Mouse (Mus musculus) intestine, embryonic 15.5 days (tissue): Measurements from ENCODE around the gene Olfr766-ps1. TPM values are rescaled to one million over a fixed set of nuclear protein-coding genes. Genes with fewer than 3 reads are reported as not detected.
A peak's percentile ranks its signal among the peaks of the same experiment; 100 is the strongest.
"Not testable (repeated sequence)": the region's sequence is repeated elsewhere in the genome, so short reads cannot be mapped to it uniquely, and the experiment has no call there.

Experiments used
- ATAC-seq: fragments of 200-750 bp; cut with Nextera tagmentation; 2 replicates; pipeline ENCODE4 v1.8.0; 2017; ENCODE audit warnings: moderate TSS enrichment, moderate library complexity
- H3K27ac ChIP-seq: fragments of 300-500 bp; sonication (generic); 2 replicates; pipeline ENCODE4 v1.5.1; 2015; ENCODE audit warnings: mild to moderate bottlenecking, inconsistent platforms
- H3K27me3 ChIP-seq: fragments of 300-500 bp; sonication (generic); replicated peaks from 2 replicates; pipeline ENCODE4 v1.6.1; 2015; ENCODE audit warnings: inconsistent platforms
- H3K36me3 ChIP-seq: fragments of 300-500 bp; sonication (generic); 2 replicates; pipeline ENCODE4 v1.6.1; 2015; ENCODE audit warnings: inconsistent platforms
- H3K4me1 ChIP-seq: fragments of 300-500 bp; sonication (generic); replicated peaks from 2 replicates; pipeline ENCODE4 v1.6.1; 2015; ENCODE audit warnings: inconsistent platforms
- H3K4me2 ChIP-seq: fragments of 300-500 bp; sonication (generic); replicated peaks from 2 replicates; pipeline ENCODE4 v1.6.1; 2015; ENCODE audit warnings: mild to moderate bottlenecking, inconsistent platforms
- H3K4me3 ChIP-seq: fragments of 300-500 bp; sonication (generic); replicated peaks from 2 replicates; pipeline ENCODE4 v1.5.1; 2015; ENCODE audit warnings: inconsistent platforms
- H3K9ac ChIP-seq: fragments of 300-500 bp; sonication (generic); 2 replicates; pipeline ENCODE4 v1.6.1; 2015; ENCODE audit warnings: inconsistent platforms
- H3K9me3 ChIP-seq: fragments of 300-500 bp; sonication (generic); 2 replicates; pipeline ENCODE4 v1.6.1; 2016; ENCODE audit warnings: inconsistent platforms
- WGBS: fragments of 180-500 bp; shearing (Covaris S2); methylation state at CpG from one replicate; pipeline ENCODE4 v1.1.7; 2015; 5-methylcytosine and 5-hydroxymethylcytosine counted together
- polyA plus RNA-seq: library from polyadenylated mRNA; unstranded; fragments of >200 nt; fragmentation: Nextera tagmentation; extraction: Ambion mirVana; gene quantifications from 2 replicates; pipeline ENCODE4 v1.2.1, GENCODE M21; 2015

The Olfr766-ps1 gene
- not detected in 2 replicates for polyA plus RNA-seq

DNA sequence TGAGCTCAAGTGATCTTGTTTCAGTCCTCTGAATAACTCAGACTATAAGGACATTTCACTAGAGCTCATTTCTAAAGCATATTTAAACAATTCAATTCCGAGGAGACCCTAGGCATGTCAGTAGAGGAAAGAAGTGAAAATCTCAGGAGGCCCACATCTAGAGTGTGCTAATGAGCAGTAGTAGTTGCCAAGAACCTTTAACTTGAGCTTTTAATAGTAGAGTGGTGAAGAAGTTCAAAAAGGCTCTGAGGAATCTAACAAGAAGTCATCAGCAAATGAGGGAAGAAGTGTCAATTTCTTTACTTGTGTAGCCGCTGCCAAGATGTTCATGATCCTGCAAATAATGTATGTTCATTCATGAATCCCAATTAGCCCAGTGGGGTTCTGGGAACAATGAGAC is at the start of gene Olfr766-ps1:
Olfr766-ps1 (minus strand) TSS at position 101 of the 400 bp plus-strand sequence.
- Histone ChIP-seq H3K27ac (no peak within 1 kb of the TSS), H3K9ac (no peak within 1 kb of the TSS), H3K4me3 (no peak within 1 kb of the TSS), H3K4me1 (no peaks in the 10 kb centered on the region), H3K4me2 (no peak within 1 kb of the TSS), H3K36me3 (no peaks in the 10 kb centered on the region), H3K9me3 (no peaks in the 10 kb centered on the region), H3K27me3 (no peaks in the 10 kb centered on the region)
- ATAC-seq: no peak
- WGBS: 85% methylated on average over 2 of the region's 2 CpGs

DNA sequence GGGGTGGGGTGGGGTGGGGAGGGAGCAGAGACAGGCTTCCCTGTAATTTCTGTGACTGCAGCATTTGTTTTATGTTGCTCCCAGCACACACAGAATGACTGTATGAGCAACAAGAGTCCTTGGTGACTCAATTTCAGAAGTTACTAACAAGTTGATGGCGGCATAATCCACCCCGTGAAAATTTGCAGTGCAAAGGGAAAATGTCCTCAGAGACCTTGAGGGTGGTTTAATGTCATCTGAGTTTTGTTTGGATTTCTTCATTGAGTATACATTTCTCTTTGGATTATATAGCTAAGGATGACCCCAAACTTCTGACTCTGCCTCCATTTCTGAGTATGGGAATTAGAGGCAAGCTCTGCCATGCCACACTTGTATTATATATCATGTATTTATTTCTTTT is 49.0 kb upstream of the Olfr766-ps1 start, which contains the start of gene Olfr769:
Olfr769 (minus strand) TSS at position 101 of the 400 bp plus-strand sequence.
- no peaks in the 10 kb centered on the region for H3K36me3 ChIP-seq
- H3K27me3 ChIP-seq: no peaks in the 10 kb centered on the region
- no peaks in the 10 kb centered on the region for H3K9me3 ChIP-seq
- no peak within 1 kb of the TSS for H3K4me2 ChIP-seq
- no peak within 1 kb of the TSS for H3K27ac ChIP-seq
- H3K4me3 ChIP-seq: no peak within 1 kb of the TSS
- H3K9ac ChIP-seq: no peak within 1 kb of the TSS
- 76% methylated on average over 2 of the region's 2 CpGs for WGBS
- no peak for ATAC-seq
- H3K4me1 ChIP-seq: no peaks in the 10 kb centered on the region

DNA sequence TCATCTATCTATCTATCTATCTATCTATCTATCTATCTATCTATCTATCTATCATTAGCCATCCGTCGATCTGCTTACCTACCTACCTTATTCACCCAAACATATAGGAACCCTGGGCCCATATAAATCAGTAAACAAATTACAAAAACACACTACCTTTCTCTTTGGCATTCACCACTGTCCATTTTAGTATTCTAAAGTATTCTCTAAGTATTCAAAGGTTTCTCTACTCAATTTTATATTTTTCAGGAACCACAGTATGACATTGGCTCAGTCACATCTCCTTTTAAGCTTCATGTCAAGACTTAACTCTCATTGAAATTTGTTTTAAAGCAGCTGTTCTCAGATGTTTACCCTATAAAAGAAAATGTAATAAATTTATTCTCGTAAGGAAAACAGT is 46.4 kb upstream of the Olfr766-ps1 start:
- H3K36me3 ChIP-seq: no peaks in the 10 kb centered on the region
- no peak overlapping the region for H3K9ac ChIP-seq
- no peak overlapping the region for H3K4me2 ChIP-seq
- no peaks in the 10 kb centered on the region for H3K9me3 ChIP-seq
- ATAC-seq: no peak
- no peak overlapping the region for H3K27ac ChIP-seq
- no peak overlapping the region for H3K4me3 ChIP-seq
- no peaks in the 10 kb centered on the region for H3K4me1 ChIP-seq
- 86% methylated on average over 3 of the region's 3 CpGs for WGBS
- H3K27me3 ChIP-seq: no peaks in the 10 kb centered on the region

DNA sequence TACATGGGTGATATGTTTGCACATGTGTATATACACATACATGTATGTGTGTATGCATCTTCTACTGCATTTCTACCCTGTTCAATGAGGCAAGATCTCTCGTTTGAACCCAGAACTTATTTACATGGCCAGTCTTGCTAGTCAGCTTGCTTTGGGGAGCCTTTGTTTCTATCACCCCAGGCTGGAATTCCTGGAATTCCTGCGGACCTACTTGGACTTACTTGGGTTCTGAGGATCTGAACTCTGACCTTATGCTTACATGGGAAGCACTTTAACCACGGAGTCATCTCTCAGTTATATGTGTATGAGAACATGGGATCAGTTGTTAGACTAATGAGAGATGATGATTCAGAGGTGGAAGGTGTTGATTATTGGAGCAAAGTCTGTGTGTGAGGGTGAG is 32.5 kb upstream of the Olfr766-ps1 start:
- Histone ChIP-seq H3K27me3 (no peaks in the 10 kb centered on the region), H3K27ac (no peak overlapping the region), H3K9ac (no peak overlapping the region), H3K9me3 (no peaks in the 10 kb centered on the region), H3K36me3 (no peaks in the 10 kb centered on the region), H3K4me2 (no peak overlapping the region), H3K4me3 (no peak overlapping the region), H3K4me1 (no peaks in the 10 kb centered on the region)
- no peak for ATAC-seq
- WGBS: 37% methylated on average over 3 of the region's 3 CpGs

DNA sequence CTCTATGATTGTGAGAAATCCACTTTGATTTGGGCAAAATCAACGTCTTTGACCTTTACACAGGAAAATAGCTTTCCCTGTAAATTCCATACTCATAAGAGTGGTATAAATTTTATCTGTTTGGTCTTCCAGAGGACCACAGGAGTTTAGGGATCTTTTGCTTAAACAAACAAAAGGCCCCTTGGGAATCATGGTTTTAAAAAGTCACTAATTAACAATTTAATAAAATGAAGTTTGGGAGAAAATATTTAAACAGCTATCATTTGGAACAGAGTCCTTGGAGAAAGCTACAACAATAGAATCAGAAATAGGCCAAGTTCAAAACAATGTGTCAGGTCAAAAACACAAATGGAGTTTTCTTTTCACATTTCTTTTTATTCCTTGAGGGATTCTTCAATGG is 30.5 kb upstream of the Olfr766-ps1 start, which contains the start of gene Olfr768:
Olfr768 (minus strand) TSS at position 101 of the 400 bp plus-strand sequence.
- Histone ChIP-seq H3K4me1 (no peaks in the 10 kb centered on the region), H3K9ac (no peak within 1 kb of the TSS), H3K27me3 (no peaks in the 10 kb centered on the region), H3K9me3 (no peaks in the 10 kb centered on the region), H3K4me2 (no peak within 1 kb of the TSS), H3K27ac (no peak within 1 kb of the TSS), H3K36me3 (no peaks in the 10 kb centered on the region), H3K4me3 (no peak within 1 kb of the TSS)
- no peak for ATAC-seq
- WGBS: 70% methylated on average over 1 of the region's 1 CpGs

DNA sequence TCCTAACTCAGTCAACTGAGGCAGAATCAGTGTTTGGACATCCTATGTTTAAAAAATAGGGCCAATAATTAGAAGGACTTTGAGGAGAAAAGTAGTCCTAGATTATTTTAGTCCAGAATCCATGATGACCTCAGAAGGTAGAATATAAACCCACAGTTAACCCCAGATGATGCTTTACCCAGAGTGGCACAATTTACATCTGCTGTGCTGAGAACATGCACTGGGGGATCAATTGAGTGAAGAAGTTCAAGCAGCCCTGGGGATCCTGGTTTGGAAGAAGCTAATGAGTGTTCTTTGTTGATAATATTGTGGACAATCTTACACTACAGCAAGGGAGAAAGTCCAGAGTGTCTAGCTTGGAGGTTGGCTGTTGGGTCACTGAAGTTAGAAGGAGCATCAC is 14.0 kb upstream of the Olfr766-ps1 start, which contains the start of gene Olfr767:
Olfr767 (minus strand) TSS at position 101 of the 400 bp plus-strand sequence.
- not testable (repeated sequence) for H3K4me2 ChIP-seq, H3K4me3 ChIP-seq, H3K36me3 ChIP-seq, ATAC-seq, H3K27me3 ChIP-seq, H3K27ac ChIP-seq, H3K9me3 ChIP-seq, H3K4me1 ChIP-seq, H3K9ac ChIP-seq

DNA sequence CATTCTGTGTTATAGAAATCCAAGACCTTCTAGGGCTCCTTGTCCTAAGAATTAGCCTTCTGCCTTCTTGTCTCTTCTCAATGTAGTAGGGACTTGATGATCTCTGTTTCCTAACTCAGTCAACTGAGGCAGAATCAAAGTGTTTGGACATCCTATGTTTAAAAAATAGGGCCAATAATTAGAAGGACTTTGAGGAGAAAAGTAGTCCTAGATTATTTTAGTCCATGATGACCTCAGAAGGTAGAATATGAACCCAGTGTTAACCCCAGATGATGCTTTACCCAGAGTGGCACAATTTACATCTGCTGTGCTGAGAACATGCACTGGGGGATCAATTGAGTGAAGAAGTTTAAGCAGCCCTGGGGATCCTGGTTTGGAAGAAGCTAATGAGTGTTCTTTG is 18.9 kb downstream of the Olfr766-ps1 start, which contains the start of gene Olfr765:
Olfr765 (minus strand) TSS at position 101 of the 400 bp plus-strand sequence.
- H3K36me3 ChIP-seq, H3K27ac ChIP-seq, H3K27me3 ChIP-seq, H3K4me1 ChIP-seq, H3K4me3 ChIP-seq, H3K4me2 ChIP-seq, H3K9ac ChIP-seq, ATAC-seq, H3K9me3 ChIP-seq: not testable (repeated sequence)

DNA sequence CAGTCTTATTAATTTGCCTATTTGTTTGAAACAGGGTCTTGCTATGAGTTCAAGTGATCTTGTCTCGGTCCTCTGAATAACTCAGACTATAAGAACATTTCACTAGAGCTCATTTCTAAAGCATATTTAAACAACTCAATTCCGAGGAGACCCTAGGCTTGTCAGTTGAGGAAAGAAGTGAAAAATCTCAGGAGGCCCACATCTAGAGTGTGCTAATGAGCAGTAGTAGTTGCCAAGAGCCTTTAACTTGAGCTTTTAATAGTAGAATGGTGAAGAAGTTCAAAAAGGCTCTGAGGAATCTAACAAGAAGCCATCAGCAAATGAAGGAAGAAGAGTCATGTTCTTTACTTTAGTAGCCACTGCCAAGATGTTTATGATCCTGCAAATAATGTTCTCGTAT is 29.0 kb downstream of the Olfr766-ps1 start, which contains the start of gene Olfr764-ps1:
Olfr764-ps1 (minus strand) TSS at position 101 of the 400 bp plus-strand sequence.
- Histone ChIP-seq H3K27me3 (no peaks in the 10 kb centered on the region), H3K9ac (no peak within 1 kb of the TSS), H3K27ac (no peak within 1 kb of the TSS), H3K4me3 (no peak within 1 kb of the TSS), H3K36me3 (no peaks in the 10 kb centered on the region), H3K9me3 (no peaks in the 10 kb centered on the region), H3K4me2 (no peak within 1 kb of the TSS), H3K4me1 (no peaks in the 10 kb centered on the region)
- no peak for ATAC-seq
- WGBS: 80% methylated on average over 3 of the region's 3 CpGs

DNA sequence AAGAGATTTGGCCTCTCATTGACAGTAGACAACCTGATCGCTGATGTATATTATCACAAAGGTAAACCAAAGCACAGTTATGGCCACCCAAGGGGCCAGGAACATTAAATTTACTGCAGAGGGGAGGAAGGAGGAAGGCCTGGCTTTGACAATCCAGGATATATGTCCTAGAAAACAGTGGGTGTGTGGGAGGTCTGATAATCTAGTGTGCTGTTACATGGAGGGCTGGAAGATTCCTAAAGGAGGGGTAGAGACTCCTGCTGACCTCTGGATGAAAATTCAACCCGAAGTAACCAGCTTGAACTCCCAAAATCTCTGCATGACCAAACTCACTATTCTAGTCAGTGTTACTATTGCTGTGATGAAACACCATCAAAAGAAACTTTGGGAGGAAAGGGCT is 40.4 kb downstream of the Olfr766-ps1 start:
- H3K4me2 ChIP-seq: no peak overlapping the region
- no peaks in the 10 kb centered on the region for H3K4me1 ChIP-seq
- H3K9ac ChIP-seq: no peak overlapping the region
- no peaks in the 10 kb centered on the region for H3K27me3 ChIP-seq
- WGBS: 71% methylated on average over 2 of the region's 2 CpGs
- no peak overlapping the region for H3K4me3 ChIP-seq
- no peak overlapping the region for H3K27ac ChIP-seq
- ATAC-seq: no peak
- H3K9me3 ChIP-seq: no peaks in the 10 kb centered on the region
- H3K36me3 ChIP-seq: no peaks in the 10 kb centered on the region

DNA sequence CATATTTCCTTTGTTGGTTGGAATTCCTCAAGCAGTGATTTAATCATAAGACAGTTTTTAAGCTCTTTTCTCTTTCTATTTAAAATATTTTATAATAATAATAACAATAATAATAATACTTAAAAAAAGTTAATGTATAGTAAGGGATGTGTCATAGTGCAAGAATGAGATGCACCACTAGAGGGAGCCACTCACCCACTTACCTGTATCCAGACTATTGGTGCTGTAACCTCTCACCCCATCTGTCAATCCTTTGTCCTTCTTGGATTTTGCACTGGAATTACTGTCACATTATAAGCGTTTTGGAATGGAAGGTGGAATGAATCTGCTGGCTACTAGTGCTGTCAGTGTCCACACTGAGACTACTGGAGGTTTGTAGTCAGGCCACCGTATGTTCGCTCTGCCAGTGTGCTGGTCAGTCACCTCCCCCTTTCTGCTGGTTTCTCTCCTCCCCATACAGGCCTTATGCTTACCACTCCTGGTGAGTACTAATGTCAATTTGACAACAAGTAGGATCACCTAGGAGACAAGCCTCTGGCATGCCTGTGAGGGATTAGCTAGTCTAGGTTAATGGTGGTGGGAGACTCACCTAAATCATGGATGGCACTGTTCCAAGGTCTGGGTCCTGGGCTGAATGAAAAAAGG is 42.6 kb downstream of the Olfr766-ps1 start:
- Histone ChIP-seq H3K27ac (no peak overlapping the region), H3K36me3 (no peaks in the 10 kb centered on the region), H3K4me3 (no peak overlapping the region), H3K9ac (no peak overlapping the region), H3K4me2 (no peak overlapping the region), H3K9me3 (no peaks in the 10 kb centered on the region), H3K27me3 (no peaks in the 10 kb centered on the region), H3K4me1 (no peaks in the 10 kb centered on the region)
- ATAC-seq: peak; percentile 78
- WGBS: 66% methylated on average over 3 of the region's 3 CpGs

DNA sequence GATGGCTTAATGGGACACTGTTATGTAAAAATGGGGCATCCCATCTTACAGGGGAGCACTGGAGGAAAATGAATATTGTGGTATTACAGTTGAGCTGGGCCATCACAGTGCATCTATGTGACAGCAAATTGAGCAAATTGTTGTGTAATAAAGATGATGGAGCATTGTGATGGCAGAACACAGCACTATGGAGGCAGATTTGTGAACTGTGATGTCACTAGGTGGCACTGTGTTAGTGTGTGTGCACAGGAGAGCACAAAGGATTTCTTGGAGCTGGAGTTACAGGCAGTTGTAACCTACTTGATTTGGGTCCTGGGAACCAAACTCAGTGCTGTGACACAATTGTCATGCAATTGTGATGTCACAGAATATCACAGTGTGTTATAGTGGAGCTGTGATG is 45.5 kb downstream of the Olfr766-ps1 start:
- H3K9me3 ChIP-seq: no peaks in the 10 kb centered on the region

DNA sequence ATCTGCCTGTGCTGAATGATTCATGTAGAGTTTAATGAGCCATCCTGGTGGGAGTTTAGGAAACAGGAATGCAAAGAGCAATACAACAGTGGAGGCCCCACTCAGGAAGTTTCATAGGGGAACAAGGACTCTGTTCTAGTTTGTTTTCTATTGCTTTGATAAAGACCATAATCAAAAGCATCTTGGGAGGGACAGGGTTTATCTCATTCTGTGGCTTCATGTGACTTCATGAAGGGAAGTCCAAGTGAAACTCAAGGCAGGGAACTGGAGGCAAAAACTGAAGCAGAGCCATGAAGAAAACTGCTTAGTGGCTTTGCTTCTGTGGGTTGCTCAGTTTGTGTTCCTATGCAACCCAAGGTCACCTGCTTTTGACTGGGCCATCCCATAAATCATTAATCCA is 54.3 kb downstream of the Olfr766-ps1 start:
- no peaks in the 10 kb centered on the region for H3K36me3 ChIP-seq
- ATAC-seq: no peak
- H3K9me3 ChIP-seq: no peaks in the 10 kb centered on the region
- H3K4me3 ChIP-seq: no peak overlapping the region
- no peak overlapping the region for H3K27ac ChIP-seq
- no peak overlapping the region for H3K4me2 ChIP-seq
- H3K9ac ChIP-seq: no peak overlapping the region
- no peaks in the 10 kb centered on the region for H3K27me3 ChIP-seq
- no peaks in the 10 kb centered on the region for H3K4me1 ChIP-seq

More for the DNA sequence above, 45.5 kb downstream of the Olfr766-ps1 start:
- Histone ChIP-seq H3K4me1 (no peaks in the 10 kb centered on the region), H3K4me2 (no peak overlapping the region), H3K9ac (no peak overlapping the region), H3K27ac (no peak overlapping the region), H3K4me3 (no peak overlapping the region), H3K36me3 (no peaks in the 10 kb centered on the region), H3K27me3 (no peaks in the 10 kb centered on the region)
- no peak for ATAC-seq
